Mouse (Mus musculus) heart, adult 2 months (tissue): Measurements from ENCODE around the gene Lonp2. TPM values are rescaled to one million over a fixed set of nuclear protein-coding genes. Genes with fewer than 3 reads are reported as not detected.

Experiments used
- DNase-seq, 2 experiments: peaks; one replicate each; pipeline ENCODE4 v3.0.0; 2021
- H3K27ac ChIP-seq: fragments of 200-600 bp; 2 replicates; pipeline ENCODE4 v1.8.1; 2022
- H3K27me3 ChIP-seq: fragments of 200-500 bp; 2 replicates; pipeline ENCODE4 v1.6.1; 2012; ENCODE audit warnings: mild to moderate bottlenecking, low read length, inconsistent platforms, mixed read lengths; ENCODE audit not compliant: control insufficient read depth, insufficient read depth
- H3K36me3 ChIP-seq: fragments of 200-500 bp; 2 replicates; pipeline ENCODE4 v1.6.1; 2012; ENCODE audit warnings: low read length, inconsistent platforms; ENCODE audit not compliant: control insufficient read depth, insufficient read depth
- H3K4me1 ChIP-seq: fragments of 200-500 bp; 2 replicates; pipeline ENCODE4 v1.6.1; 2011; ENCODE audit warnings: low read length; ENCODE audit not compliant: control insufficient read depth, insufficient read depth
- H3K4me3 ChIP-seq: fragments of 200-600 bp; 2 replicates; pipeline ENCODE4 v1.8.1; 2022
- H3K79me2 ChIP-seq: fragments of 200-500 bp; replicated peaks from 2 replicates; pipeline ENCODE4 v1.6.1; 2012; ENCODE audit warnings: mild to moderate bottlenecking, inconsistent platforms, low read length, moderate library complexity, mixed read lengths; ENCODE audit not compliant: control insufficient read depth, insufficient read depth
- H3K9ac ChIP-seq: fragments of 200-500 bp; 2 replicates; pipeline ENCODE4 v1.6.1; 2012; ENCODE audit warnings: low read depth, mild to moderate bottlenecking, control low read depth, inconsistent platforms, low read length, mixed read lengths
- CTCF ChIP-seq: fragments of 200-600 bp; IDR thresholded peaks from 2 replicates; pipeline ENCODE4 v1.8.1; 2022; ENCODE audit warnings: antibody characterized with exemption, mild to moderate bottlenecking, moderate library complexity
- EP300 ChIP-seq: fragments of 200-500 bp; IDR thresholded peaks from 2 replicates; pipeline ENCODE4 v1.6.1; 2011; ENCODE audit warnings: low read depth, low read length, control low read depth; ENCODE audit not compliant: insufficient read depth
- POLR2A ChIP-seq: fragments of 200-500 bp; IDR thresholded peaks from 2 replicates; pipeline ENCODE4 v1.6.1; 2011; ENCODE audit warnings: mild to moderate bottlenecking, low read depth, low read length, control low read depth; ENCODE audit not compliant: insufficient read depth
- WGBS: fragments of 180-500 bp; shearing (Covaris S2); methylation state at CpG from one replicate; pipeline ENCODE4 v1.1.7; 2018; 5-methylcytosine and 5-hydroxymethylcytosine counted together
- intact Hi-C: fragments of 180-260 bp; cut with DNase I; formaldehyde crosslinking; loops from one replicate; pipeline ENCODE4 v1.15.1; 2025
- polyA plus RNA-seq: library from polyadenylated mRNA; depleted of rRNA; stranded (reverse); fragments of >200 nt; gene quantifications from 2 replicates; pipeline ENCODE4 v1.2.3, GENCODE M21; 2012
- total RNA-seq, 2 experiments: library from RNA; stranded (reverse); gene quantifications; 2 replicates each; pipeline ENCODE4 v1.2.3; 2021

The Lonp2 gene
- total and polyA plus RNA-seq, 3 experiments, result 53.4 to 81.5 (median 69.9) TPM

DNA sequence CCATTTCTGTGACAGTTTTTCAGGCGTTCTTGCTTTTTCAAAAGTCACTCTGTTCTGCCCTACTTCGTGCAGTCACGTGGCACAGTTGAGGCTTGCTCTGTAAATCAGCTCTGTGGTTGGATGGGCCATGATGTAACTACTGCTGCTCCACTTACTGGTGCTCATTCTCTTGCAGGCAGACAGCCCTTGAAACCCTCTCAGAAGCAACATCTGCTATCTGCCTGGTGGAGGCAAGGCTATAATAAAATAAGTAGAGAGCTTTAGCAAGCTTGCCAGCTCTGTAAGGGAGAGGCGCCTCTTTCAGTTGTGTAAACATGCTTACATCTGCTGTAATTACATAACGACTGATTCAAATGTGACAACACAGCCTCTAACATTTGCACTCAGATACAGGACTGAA lies 27.6 kb downstream of the Lonp2 start:
- 82% methylated on average over 5 of the region's 5 CpGs for WGBS
- Histone ChIP-seq H3K27ac (no peak overlapping the region), H3K4me3 (no peak overlapping the region), H3K36me3 (peaks cover 5% of the 10 kb centered on the region), H3K27me3 (no peaks in the 10 kb centered on the region), H3K4me1 (no peaks in the 10 kb centered on the region), H3K9ac (no peak overlapping the region), H3K79me2 (no peaks in the 10 kb centered on the region)
- TF ChIP-seq EP300 (no peak), CTCF (no peak), POLR2A (no peak)
- DNase-seq, result no peak
- intact Hi-C loops, result loop anchor here (5.0 kb wide), 2 partner anchors 191 to 256 kb away; no protein-coding TSS in a partner anchor

DNA sequence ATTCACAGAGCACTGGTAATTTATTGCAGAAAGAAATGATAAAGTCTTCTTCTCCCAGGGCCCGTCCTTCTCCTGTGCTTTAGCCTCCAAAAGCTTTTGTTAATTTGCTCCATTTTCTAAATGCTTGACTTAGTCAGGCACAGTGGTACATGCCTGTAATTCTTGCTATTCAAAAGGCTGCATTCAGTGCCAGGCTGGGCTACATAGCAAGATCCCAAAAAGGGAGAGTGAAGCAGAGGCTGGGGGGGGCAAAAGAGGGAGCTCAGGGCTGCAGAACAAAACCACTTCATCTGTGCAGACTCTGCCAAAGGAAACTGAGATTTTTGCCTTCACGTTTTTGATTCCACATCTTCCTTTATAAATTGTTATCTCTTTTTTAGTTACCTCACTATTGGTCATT lies 28.7 kb downstream of the Lonp2 start:
- 73% methylated on average over 2 of the region's 2 CpGs for WGBS
- no peak for TF ChIP-seq POLR2A

GRCm38 (mm10) chr8:86654578-86654977 lies 30.7 kb downstream of the Lonp2 start:
- Histone ChIP-seq H3K36me3 (peaks cover 5% of the 10 kb centered on the region), H3K79me2 (no peaks in the 10 kb centered on the region), H3K9ac (no peak overlapping the region), H3K4me3 (no peak overlapping the region), H3K27me3 (no peaks in the 10 kb centered on the region), H3K4me1 (no peaks in the 10 kb centered on the region), H3K27ac (no peak overlapping the region)
- TF ChIP-seq EP300 (no peak), CTCF (peak; percentile 53), POLR2A (no peak)
- WGBS, result 89% methylated on average over 1 of the region's 1 CpGs
- no peak for DNase-seq
- intact Hi-C loops, result loop anchor here (5.0 kb wide), 2 partner anchors 188 to 253 kb away; no protein-coding TSS in a partner anchor

More for the DNA sequence above, 28.7 kb downstream of the Lonp2 start:
- Histone ChIP-seq H3K79me2 (no peaks in the 10 kb centered on the region), H3K4me3 (no peak overlapping the region), H3K4me1 (no peaks in the 10 kb centered on the region), H3K36me3 (peaks cover 5% of the 10 kb centered on the region), H3K27me3 (no peaks in the 10 kb centered on the region), H3K27ac (no peak overlapping the region), H3K9ac (no peak overlapping the region)
- DNase-seq, result no peak
- intact Hi-C loops, result loop anchor here (5.0 kb wide), 2 partner anchors 190 to 255 kb away; no protein-coding TSS in a partner anchor

DNA sequence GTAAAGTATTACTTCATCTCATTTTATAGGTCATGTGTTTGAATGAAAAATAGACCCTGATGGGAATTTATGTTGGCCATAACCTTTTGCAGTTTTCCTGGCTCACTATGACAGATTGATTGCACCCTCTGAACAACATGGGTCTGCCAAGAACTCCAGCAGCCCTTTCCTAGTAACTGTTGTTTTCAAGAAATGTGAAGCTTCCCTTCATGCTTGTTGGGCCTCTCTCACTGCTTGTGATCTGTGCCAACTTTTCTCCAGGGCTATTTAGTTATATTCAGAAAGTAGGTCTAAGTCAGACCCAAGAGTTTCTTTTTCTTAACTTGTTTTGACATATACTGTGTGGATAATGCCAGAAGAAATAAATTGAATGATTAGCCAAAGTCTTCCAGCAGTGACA lies 44.9 kb downstream of the Lonp2 start:
- no peak overlapping the region for H3K27ac ChIP-seq
- no peak overlapping the region for H3K9ac ChIP-seq
- no peaks in the 10 kb centered on the region for H3K79me2 ChIP-seq
- TF ChIP-seq EP300 (no peak), CTCF (no peak), POLR2A (no peak)
- peaks cover 7% of the 10 kb centered on the region for H3K36me3 ChIP-seq
- no peak for DNase-seq
- no peak overlapping the region for H3K4me3 ChIP-seq
- intact Hi-C loops, result no loop called here
- H3K4me1 ChIP-seq, result no peaks in the 10 kb centered on the region
- H3K27me3 ChIP-seq, result no peaks in the 10 kb centered on the region

DNA sequence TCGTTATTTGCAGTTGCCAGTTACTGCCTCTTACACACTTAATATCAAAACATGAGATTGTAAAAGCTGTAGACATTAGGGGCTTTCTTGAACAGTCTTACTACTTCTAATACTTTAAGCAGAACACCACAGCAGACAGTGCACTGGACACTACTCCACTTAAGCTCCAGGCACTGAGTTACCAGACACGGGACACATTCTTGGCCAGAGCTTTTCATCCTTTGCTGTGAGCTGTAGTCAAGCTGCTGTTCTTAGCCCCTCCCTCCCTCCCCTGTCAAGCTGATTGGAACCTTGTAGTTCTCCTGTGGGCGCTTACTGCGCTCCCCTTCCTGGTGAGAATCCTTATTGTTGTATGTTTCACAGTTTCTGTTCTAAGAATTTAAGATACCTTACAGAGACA lies 45.4 kb downstream of the Lonp2 start:
- no peaks in the 10 kb centered on the region for H3K4me1 ChIP-seq
- no peaks in the 10 kb centered on the region for H3K27me3 ChIP-seq
- DNase-seq, result no peak
- intact Hi-C loops, result no loop called here
- no peak overlapping the region for H3K9ac ChIP-seq
- no peaks in the 10 kb centered on the region for H3K79me2 ChIP-seq
- peaks cover 7% of the 10 kb centered on the region for H3K36me3 ChIP-seq
- 66% methylated on average over 4 of the region's 4 CpGs for WGBS
- no peak for TF ChIP-seq POLR2A
- no peak for TF ChIP-seq EP300
- no peak for TF ChIP-seq CTCF
- no peak overlapping the region for H3K4me3 ChIP-seq
- no peak overlapping the region for H3K27ac ChIP-seq

DNA sequence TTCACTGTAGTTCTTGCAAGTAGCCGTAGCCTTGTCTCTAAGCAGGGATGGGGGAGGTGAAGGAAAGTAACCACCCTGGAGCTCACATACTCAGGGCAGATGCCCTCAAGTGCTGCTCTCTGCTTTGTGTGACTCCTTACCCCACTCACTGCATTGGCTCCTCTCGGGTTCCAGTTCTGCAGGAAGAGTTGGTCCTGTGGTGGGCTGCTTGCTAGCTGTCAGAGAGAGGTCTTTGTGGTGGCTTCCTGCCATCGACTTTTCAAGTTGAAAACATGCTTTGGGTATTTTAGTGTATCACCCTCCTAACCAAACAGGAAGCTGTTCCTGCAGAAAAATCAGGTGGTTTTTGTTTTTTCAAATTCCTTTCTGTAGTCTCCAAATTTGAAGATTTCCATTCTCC lies 62.8 kb downstream of the Lonp2 start:
- intact Hi-C loops, result no loop called here
- Histone ChIP-seq H3K79me2 (no peaks in the 10 kb centered on the region), H3K27me3 (no peaks in the 10 kb centered on the region), H3K4me1 (no peaks in the 10 kb centered on the region), H3K27ac (no peak overlapping the region), H3K9ac (no peak overlapping the region), H3K36me3 (no peaks in the 10 kb centered on the region), H3K4me3 (no peak overlapping the region)
- TF ChIP-seq EP300 (no peak), POLR2A (no peak), CTCF (no peak)
- no peak for DNase-seq
- 58% methylated on average over 3 of the region's 3 CpGs for WGBS

GRCm38 (mm10) chr8:86692107-86692506 lies 68.3 kb downstream of the Lonp2 start:
- no peaks in the 10 kb centered on the region for H3K27me3 ChIP-seq
- 94% methylated on average over 1 of the region's 1 CpGs for WGBS
- DNase-seq, result no peak
- TF ChIP-seq EP300 (no peak), POLR2A (no peak), CTCF (no peak)
- no peak overlapping the region for H3K9ac ChIP-seq
- intact Hi-C loops, result no loop called here
- H3K79me2 ChIP-seq, result no peaks in the 10 kb centered on the region; the same call in 1 of the 2 replicates
- no peak overlapping the region for H3K27ac ChIP-seq
- H3K4me3 ChIP-seq, result no peak overlapping the region
- no peaks in the 10 kb centered on the region for H3K4me1 ChIP-seq
- H3K36me3 ChIP-seq, result no peaks in the 10 kb centered on the region
